Mouse (Mus musculus): ENCODE results near the gene Hspg2. TPM values are rescaled to one million over a fixed set of nuclear protein-coding genes. Genes with fewer than 3 reads are reported as not detected.

The Hspg2 gene
- total and polyA plus RNA-seq, 3 experiments = 114 to 190 (median 174) TPM

- intact Hi-C loops (cut with DNase I) = no loop called here
- H3K4me1 ChIP-seq (ENCODE audit: control insufficient read depth, insufficient read depth, low read length) = peaks cover 39% of the 10 kb centered on the region
- peak overlapping the region; percentile 99 for H3K9ac ChIP-seq (ENCODE audit: low read depth, low read length)
- 15% methylated on average over 15 of the region's 15 CpGs for WGBS
- DNase-seq = peak in 1 of 2 experiments; percentile 28
- no peaks in the 10 kb centered on the region for H3K27me3 ChIP-seq (ENCODE audit: control insufficient read depth, insufficient read depth, low read length)
- peaks cover under 1% of the 10 kb centered on the region; the same call in 1 of the 2 replicates for H3K36me3 ChIP-seq (ENCODE audit: control insufficient read depth, insufficient read depth, low read length)
- H3K79me2 ChIP-seq (replicated peaks; ENCODE audit: control insufficient read depth, insufficient read depth, low read length) = peaks cover 5% of the 10 kb centered on the region
- peak overlapping the region; percentile 89 for H3K27ac ChIP-seq
- TF ChIP-seq CTCF (IDR thresholded peaks at IDR 0.05) (peak; percentile 41), POLR2A (IDR thresholded peaks at IDR 0.05; ENCODE audit: insufficient read depth, low read depth, low read length) (peak; percentile 25; the same call in 1 of the 2 replicates), EP300 (IDR thresholded peaks at IDR 0.05; ENCODE audit: insufficient read depth, low read depth, low read length) (no peak)
- peak overlapping the region; percentile 97 for H3K4me3 ChIP-seq
These were observed 1.5 kb downstream of the Hspg2 start for GRCm38 (mm10) chr4:137469845-137470692.

GRCm38 (mm10) chr4:137470701-137471317 lies 2.2 kb downstream of the Hspg2 start:
- peak in 1 of 2 experiments; percentile 44 for DNase-seq
- H3K9ac ChIP-seq (ENCODE audit: low read depth, low read length) = peak overlapping the region; percentile 99
- peak overlapping the region; percentile 97 for H3K4me3 ChIP-seq
- H3K27ac ChIP-seq = peak overlapping the region; percentile 89
- TF ChIP-seq CTCF (IDR thresholded peaks at IDR 0.05) = no peak
- no peak; the same call in 1 of the 2 replicates for TF ChIP-seq POLR2A (IDR thresholded peaks at IDR 0.05; ENCODE audit: insufficient read depth, low read depth, low read length)
- no peak for TF ChIP-seq EP300 (IDR thresholded peaks at IDR 0.05; ENCODE audit: insufficient read depth, low read depth, low read length)
- 22% methylated on average over 9 of the region's 9 CpGs for WGBS
- intact Hi-C loops (cut with DNase I) = no loop called here
- peaks cover 2% of the 10 kb centered on the region; the same call in 1 of the 2 replicates for H3K36me3 ChIP-seq (ENCODE audit: control insufficient read depth, insufficient read depth, low read length)
- peaks cover 41% of the 10 kb centered on the region for H3K4me1 ChIP-seq (ENCODE audit: control insufficient read depth, insufficient read depth, low read length)
- peaks cover 5% of the 10 kb centered on the region for H3K79me2 ChIP-seq (replicated peaks; ENCODE audit: control insufficient read depth, insufficient read depth, low read length)
- no peaks in the 10 kb centered on the region for H3K27me3 ChIP-seq (ENCODE audit: control insufficient read depth, insufficient read depth, low read length)

GRCm38 (mm10) chr4:137471326-137471725 lies 2.8 kb downstream of the Hspg2 start:
- Histone ChIP-seq H3K36me3 (ENCODE audit: control insufficient read depth, insufficient read depth, low read length) (peaks cover 2% of the 10 kb centered on the region; the same call in 1 of the 2 replicates), H3K79me2 (replicated peaks; ENCODE audit: control insufficient read depth, insufficient read depth, low read length) (peaks cover 5% of the 10 kb centered on the region), H3K9ac (ENCODE audit: low read depth, low read length) (peak overlapping the region; percentile 99), H3K27me3 (ENCODE audit: control insufficient read depth, insufficient read depth, low read length) (no peaks in the 10 kb centered on the region), H3K4me3 (peak overlapping the region; percentile 97), H3K4me1 (ENCODE audit: control insufficient read depth, insufficient read depth, low read length) (peaks cover 43% of the 10 kb centered on the region), H3K27ac (peak overlapping the region; percentile 89)
- 24% methylated on average over 8 of the region's 8 CpGs for WGBS
- intact Hi-C loops (cut with DNase I) = no loop called here
- peak in 1 of 2 experiments; percentile 21 for DNase-seq
- TF ChIP-seq EP300 (IDR thresholded peaks at IDR 0.05; ENCODE audit: insufficient read depth, low read depth, low read length) (no peak), POLR2A (IDR thresholded peaks at IDR 0.05; ENCODE audit: insufficient read depth, low read depth, low read length) (no peak), CTCF (IDR thresholded peaks at IDR 0.05) (no peak)

GRCm38 (mm10) chr4:137473240-137473639 lies 4.7 kb downstream of the Hspg2 start:
- no peak for DNase-seq
- peak overlapping the region; percentile 89 for H3K27ac ChIP-seq
- peaks cover 5% of the 10 kb centered on the region for H3K79me2 ChIP-seq (replicated peaks; ENCODE audit: control insufficient read depth, insufficient read depth, low read length)
- H3K4me3 ChIP-seq = peak overlapping the region; percentile 32; the same call in 1 of the 2 replicates
- peak overlapping the region; percentile 45 for H3K9ac ChIP-seq (ENCODE audit: low read depth, low read length)
- peaks cover 45% of the 10 kb centered on the region for H3K4me1 ChIP-seq (ENCODE audit: control insufficient read depth, insufficient read depth, low read length)
- intact Hi-C loops (cut with DNase I) = no loop called here
- H3K27me3 ChIP-seq (ENCODE audit: control insufficient read depth, insufficient read depth, low read length) = no peaks in the 10 kb centered on the region
- no peak for TF ChIP-seq POLR2A (IDR thresholded peaks at IDR 0.05; ENCODE audit: insufficient read depth, low read depth, low read length)
- TF ChIP-seq CTCF (IDR thresholded peaks at IDR 0.05) = no peak
- TF ChIP-seq EP300 (IDR thresholded peaks at IDR 0.05; ENCODE audit: insufficient read depth, low read depth, low read length) = no peak
- peaks cover 7% of the 10 kb centered on the region; the same call in 1 of the 2 replicates for H3K36me3 ChIP-seq (ENCODE audit: control insufficient read depth, insufficient read depth, low read length)
- WGBS = 34% methylated on average over 8 of the region's 8 CpGs

GRCm38 (mm10) chr4:137473701-137474388 lies 5.3 kb downstream of the Hspg2 start:
- peak overlapping the region; percentile 89 for H3K27ac ChIP-seq
- peak overlapping the region; percentile 32 for H3K4me3 ChIP-seq
- DNase-seq = peak; percentile 68 to 78
- TF ChIP-seq EP300 (IDR thresholded peaks at IDR 0.05; ENCODE audit: insufficient read depth, low read depth, low read length) (no peak), POLR2A (IDR thresholded peaks at IDR 0.05; ENCODE audit: insufficient read depth, low read depth, low read length) (no peak), CTCF (IDR thresholded peaks at IDR 0.05) (0 out of 2 replicates have a peak, but pooled peaks have one; percentile 10)
- peak overlapping the region; percentile 45 for H3K9ac ChIP-seq (ENCODE audit: low read depth, low read length)
- H3K79me2 ChIP-seq (replicated peaks; ENCODE audit: control insufficient read depth, insufficient read depth, low read length) = peaks cover 5% of the 10 kb centered on the region
- intact Hi-C loops (cut with DNase I) = no loop called here
- H3K36me3 ChIP-seq (ENCODE audit: control insufficient read depth, insufficient read depth, low read length) = peaks cover 7% of the 10 kb centered on the region; the same call in 1 of the 2 replicates
- peaks cover 51% of the 10 kb centered on the region for H3K4me1 ChIP-seq (ENCODE audit: control insufficient read depth, insufficient read depth, low read length)
- WGBS = 14% methylated on average over 18 of the region's 18 CpGs
- no peaks in the 10 kb centered on the region for H3K27me3 ChIP-seq (ENCODE audit: control insufficient read depth, insufficient read depth, low read length)
